In genomic region chr13:113174162-113174561, GRCm38 (mm10) we compare ENCODE assay signal across 35 mouse cellular contexts. TPM values are rescaled to one million over a fixed set of nuclear protein-coding genes. Genes with fewer than 3 reads are reported as not detected.
"Had no signal": no experiment of that assay in that cellular context is flagged by ENCODE, and none has a peak within 500 bp of the region (broad histone marks: within the 10 kb centered on the region; RNA-seq: fewer than 3 reads in every experiment).

No protein-coding gene starts in this region.

- H3K4me3 ChIP-seq: gastrocnemius, adult 2 months; heart, adult 2 months; heart, embryonic 12.5 days; hindbrain, embryonic 10.5 days; hindbrain, embryonic 12.5 days; intestine, embryonic 15.5 days; kidney, embryonic 15.5 days; limb, embryonic 13.5 days; limb, embryonic 15.5 days; liver, embryonic 12.5 days had no signal

- DNase-seq: gastrocnemius, adult 2 months; gastrocnemius, postnatal 10 days; gastrocnemius, postnatal 25 days; heart, adult 2 months; heart, postnatal 10 days; heart, postnatal 4 days; kidney, adult 18-20 months; kidney, adult 8-10 months; kidney, postnatal 14 days; kidney, postnatal 36 days; layer of hippocampus, adult 9-11 months; layer of hippocampus, postnatal 36 days; left cerebral cortex, postnatal 4 days had no signal

- H3K4me1 ChIP-seq: heart, embryonic 12.5 days; hindbrain, embryonic 10.5 days; hindbrain, embryonic 12.5 days; intestine, embryonic 15.5 days; kidney, embryonic 15.5 days; limb, embryonic 15.5 days; liver, embryonic 12.5 days had no signal

- H3K27ac ChIP-seq: gastrocnemius, adult 2 months; heart, adult 2 months; hindbrain, embryonic 10.5 days; hindbrain, embryonic 12.5 days; hindbrain, embryonic 14.5 days; intestine, embryonic 15.5 days; kidney, embryonic 15.5 days; kidney, postnatal 0 days; limb, embryonic 13.5 days; limb, embryonic 15.5 days; liver, embryonic 12.5 days; liver, embryonic 14.5 days had no signal

- H3K9me3 ChIP-seq: heart, embryonic 12.5 days; hindbrain, embryonic 10.5 days; hindbrain, embryonic 12.5 days; intestine, embryonic 15.5 days; kidney, embryonic 15.5 days; limb, embryonic 13.5 days; limb, embryonic 15.5 days; liver, embryonic 12.5 days had no signal

- H3K36me3 ChIP-seq: heart, embryonic 12.5 days; hindbrain, embryonic 10.5 days; hindbrain, embryonic 12.5 days; intestine, embryonic 15.5 days; kidney, embryonic 15.5 days; limb, embryonic 13.5 days; limb, embryonic 15.5 days; liver, embryonic 12.5 days had no signal

- H3K27me3 ChIP-seq: heart, embryonic 12.5 days; hindbrain, embryonic 12.5 days; intestine, embryonic 15.5 days; kidney, embryonic 15.5 days; limb, embryonic 13.5 days; limb, embryonic 15.5 days; liver, embryonic 12.5 days had no signal

RNA-seq across cellular contexts. Expression of gene Esm1, which starts 35.3 kb away (rescaled TPM):
- total RNA-seq: granulocyte monocyte progenitor cell, adult 5-6 weeks; layer of hippocampus, adult 18-20 months; layer of hippocampus, postnatal 36 days had no signal

RNA-seq across cellular contexts. Expression of gene Gzmk, which starts 51.5 kb away (rescaled TPM):
- total RNA-seq: gastrocnemius, adult 2 months; gastrocnemius, postnatal 10 days; gastrocnemius, postnatal 25 days; gastrocnemius, postnatal 4 days; granulocyte monocyte progenitor cell, adult 5-6 weeks; heart, adult 2 months; heart, postnatal 10 days; heart, postnatal 25 days; heart, postnatal 4 days; layer of hippocampus, postnatal 14 days; left cerebral cortex, postnatal 4 days; liver, adult 2 months had no signal
- polyA plus RNA-seq: heart, adult 2 months; heart, embryonic 12.5 days; heart, embryonic 14.5 days; heart, embryonic 16.5 days; hindbrain, embryonic 10.5 days; hindbrain, embryonic 12.5 days; hindbrain, embryonic 14.5 days; hindbrain, embryonic 16.5 days; intestine, embryonic 15.5 days; intestine, postnatal 0 days; kidney, embryonic 15.5 days; kidney, postnatal 0 days; limb, embryonic 11.5 days; limb, embryonic 13.5 days; limb, embryonic 15.5 days; liver, adult 2 months; liver, embryonic 12.5 days; liver, embryonic 14.5 days had no signal
